Mouse (Mus musculus) lung, adult 2 months (tissue): ENCODE measurements at regions not wholly inside any gene's neighbourhood (a gene's known extent, or its start where the extent isn't known, plus 50 kb on each side); places are given as distances from the start of the nearest gene placed in this dataset.

ENCODE experiments used
- CTCF ChIP-seq: fragments of 200-500 bp; IDR thresholded peaks from 2 replicates; pipeline ENCODE4 v1.5.1; 2011; ENCODE audit warnings: mild to moderate bottlenecking, low read length, control low read depth; ENCODE audit not compliant: insufficient read depth
- POLR2A ChIP-seq: fragments of 200-500 bp; IDR thresholded peaks from 2 replicates; pipeline ENCODE4 v1.6.1; 2011; ENCODE audit warnings: low read depth, mild to moderate bottlenecking, control low read depth, low read length, borderline replicate concordance; ENCODE audit errors: extremely low read depth

GRCm38 (mm10) chr13:112185116-112185515 is 103.1 kb upstream of the Ankrd55 start:
- TF ChIP-seq CTCF (no peak), POLR2A (no peak)
